Mouse (Mus musculus) embryo, embryonic 9.5 days (tissue): ENCODE measurements around the gene Mipep.

Source experiments
- DNase-seq: peaks from one replicate; pipeline ENCODE4 v3.0.0-alpha.2; 2017; ENCODE audit errors: extremely low spot score

The Mipep gene

GRCm38 (mm10) chr14:60863396-60863795, 79.0 kb downstream of the Mipep start:
- no peak for DNase-seq

DNA sequence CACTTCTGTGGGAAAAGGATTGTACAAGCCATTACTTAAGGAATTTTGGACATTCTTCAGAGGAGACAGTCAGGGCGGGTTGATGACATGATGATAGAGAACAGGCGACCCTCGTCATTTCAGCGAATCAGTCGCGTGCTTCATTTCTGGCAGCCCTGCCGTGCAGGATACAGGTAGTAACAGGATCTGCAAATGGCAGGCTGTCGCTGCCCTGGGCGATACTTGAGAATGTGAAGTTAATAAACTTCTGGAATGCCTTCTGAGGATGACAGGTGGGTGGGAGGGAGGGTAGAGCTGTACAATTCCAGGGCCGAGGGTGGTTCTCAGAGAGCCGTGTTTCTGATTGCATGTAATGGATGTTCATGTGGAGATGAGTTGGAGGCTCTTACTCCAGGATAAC, 82.0 kb downstream of the Mipep start:
- no peak for DNase-seq

DNA sequence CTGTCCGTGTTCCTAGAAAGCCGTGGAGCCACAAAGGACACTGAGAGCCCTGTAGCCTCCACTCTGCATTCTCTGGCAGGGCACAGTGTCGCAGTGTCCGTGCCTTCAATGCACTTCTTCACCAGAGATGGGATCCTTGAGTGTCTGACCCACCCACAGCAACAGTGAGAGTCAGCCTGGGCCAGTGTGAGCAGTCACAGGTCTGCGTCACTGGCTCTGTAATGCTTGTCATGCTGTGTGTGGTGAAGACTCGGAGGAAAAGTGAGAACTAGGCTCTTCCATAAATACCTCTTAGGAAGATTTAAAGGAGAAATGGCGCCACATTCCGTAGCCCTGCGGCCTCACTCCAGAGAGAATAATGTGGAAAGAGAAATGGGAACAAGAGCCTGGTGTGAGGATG, 84.0 kb downstream of the Mipep start:
- DNase-seq, result no peak

DNA sequence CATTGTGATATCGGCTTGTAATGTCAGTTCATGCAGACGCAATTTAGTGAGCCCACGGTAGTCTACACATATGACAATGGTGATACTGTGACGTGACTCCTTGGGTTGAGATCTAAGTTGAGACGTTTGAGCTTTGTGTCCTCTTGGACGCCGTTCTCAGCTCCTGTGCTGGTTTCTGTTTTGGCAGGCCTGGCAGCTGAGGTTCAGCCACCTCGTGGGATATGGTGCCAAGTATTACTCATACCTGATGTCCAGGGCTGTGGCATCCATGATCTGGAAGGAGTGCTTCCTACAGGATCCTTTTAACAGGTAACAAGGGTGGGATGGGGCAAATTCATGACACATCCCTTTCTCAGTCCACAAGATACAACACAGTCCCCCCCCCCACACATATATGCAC, 87.5 kb downstream of the Mipep start:
- no peak for DNase-seq

DNA sequence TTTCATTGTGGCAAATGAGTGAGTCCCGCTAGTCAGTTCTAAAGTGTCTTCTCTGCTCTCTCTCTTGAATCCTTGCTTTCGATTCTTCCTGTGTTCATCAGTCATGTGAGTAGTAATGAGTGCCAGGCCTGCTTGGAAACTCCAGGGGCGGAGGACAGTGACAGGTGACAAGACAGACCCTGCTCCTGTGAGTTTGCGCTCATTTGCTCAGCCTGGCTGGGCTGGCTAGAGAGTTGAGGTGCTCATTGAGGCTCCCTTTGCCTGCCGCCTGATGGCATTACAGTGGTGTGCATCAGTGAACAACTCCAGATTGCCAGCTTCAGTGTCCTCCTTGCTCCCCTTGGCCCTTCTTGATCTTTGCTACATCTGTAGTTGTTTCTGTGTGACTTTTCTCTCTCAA, 97.7 kb downstream of the Mipep start:
- DNase-seq, result no peak

GRCm38 (mm10) chr14:60882681-60883080, 98.3 kb downstream of the Mipep start:
- no peak for DNase-seq

GRCm38 (mm10) chr14:60885361-60885950, 101.1 kb downstream of the Mipep start:
- DNase-seq, result no peak

DNA sequence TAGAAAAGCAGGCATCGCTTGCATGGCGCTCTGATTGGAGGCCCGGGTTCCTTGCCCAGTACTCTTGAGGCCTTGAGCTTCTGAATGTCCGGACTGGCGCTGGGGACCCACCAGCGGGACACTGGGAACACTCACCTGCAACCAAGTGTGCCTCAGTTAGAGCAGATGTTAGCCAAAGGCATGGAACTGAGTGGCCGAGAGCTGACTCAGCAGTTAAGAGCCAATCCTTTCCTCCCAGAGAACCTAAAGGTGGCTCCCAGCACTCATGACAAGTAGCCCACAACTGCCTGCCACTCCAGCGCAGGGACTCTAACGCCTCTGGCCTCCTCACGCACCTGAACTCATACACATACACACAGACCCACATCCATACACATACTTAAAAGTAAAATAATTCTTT, 109.5 kb downstream of the Mipep start:
- no peak for DNase-seq

DNA sequence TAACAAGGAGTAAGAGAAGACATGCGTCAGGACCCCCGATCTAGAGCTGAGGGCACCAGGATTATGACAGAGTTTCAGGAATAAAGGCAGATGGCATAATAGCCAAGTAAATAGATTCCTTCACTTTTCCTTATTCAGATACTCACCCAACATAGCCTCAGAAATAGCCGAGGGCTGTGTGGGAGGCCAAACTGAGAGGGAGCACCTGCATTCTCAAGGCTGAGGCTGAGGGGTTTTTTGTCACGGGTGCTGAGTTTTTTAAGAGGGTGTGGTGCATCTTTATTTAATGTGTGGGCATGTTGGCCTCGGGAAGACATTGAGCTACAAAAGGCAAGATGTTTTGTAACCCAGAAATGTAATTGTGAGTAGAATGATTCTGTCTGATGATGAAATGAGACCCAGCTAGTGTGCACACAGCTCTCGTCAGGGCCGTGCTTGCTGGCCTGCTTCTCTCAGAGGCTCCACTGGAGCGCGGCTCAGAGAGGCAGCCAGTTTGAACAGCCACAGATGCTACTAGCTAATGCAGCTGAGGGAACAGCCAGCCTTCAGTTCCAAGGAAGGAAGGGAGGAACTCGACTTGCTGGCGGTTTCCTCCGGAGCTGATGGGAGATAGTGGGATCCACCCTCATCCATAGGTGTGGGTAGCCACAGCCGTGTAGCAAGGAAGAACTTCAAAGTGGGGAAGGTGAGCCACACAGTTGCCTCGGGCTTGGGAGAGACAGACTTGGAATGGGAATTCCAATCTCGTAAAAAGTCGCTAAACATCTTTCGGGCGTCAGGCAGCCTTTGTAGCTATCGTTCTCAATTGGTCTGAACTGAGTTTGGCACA, 111.0 kb downstream of the Mipep start:
- DNase-seq, result no peak

GRCm38 (mm10) chr14:60898086-60898667, 113.8 kb downstream of the Mipep start:
- DNase-seq, result no peak

DNA sequence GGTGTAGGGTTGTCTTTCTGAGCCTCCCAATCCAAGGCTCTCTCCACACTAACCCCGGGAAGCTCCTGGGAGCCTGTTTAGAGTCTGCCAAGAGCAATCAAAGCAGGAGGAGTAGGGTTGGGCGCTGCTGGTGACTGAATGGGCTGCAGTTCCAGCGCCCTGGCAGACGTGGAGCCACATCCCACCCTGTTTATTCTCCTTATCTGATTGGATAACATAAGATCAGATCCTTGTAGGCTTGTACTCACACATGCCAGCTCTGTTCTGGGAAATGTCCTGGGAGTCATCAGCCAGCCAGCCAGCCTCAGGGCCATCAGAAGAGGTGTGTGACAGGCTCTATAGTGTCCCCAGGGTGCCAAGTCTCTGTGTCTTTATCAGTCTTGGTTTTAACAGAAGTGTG, 120.1 kb downstream of the Mipep start:
- DNase-seq, result no peak

- DNase-seq, result no peak
Measured at GRCm38 (mm10) chr14:60906421-60907374, 122.3 kb downstream of the Mipep start.

- DNase-seq, result no peak
Measured at GRCm38 (mm10) chr14:60909351-60909750, 125.0 kb downstream of the Mipep start.

GRCm38 (mm10) chr14:60910506-60911444, 126.4 kb downstream of the Mipep start:
- no peak for DNase-seq

GRCm38 (mm10) chr14:60912981-60913468, 128.7 kb downstream of the Mipep start:
- no peak for DNase-seq

DNA sequence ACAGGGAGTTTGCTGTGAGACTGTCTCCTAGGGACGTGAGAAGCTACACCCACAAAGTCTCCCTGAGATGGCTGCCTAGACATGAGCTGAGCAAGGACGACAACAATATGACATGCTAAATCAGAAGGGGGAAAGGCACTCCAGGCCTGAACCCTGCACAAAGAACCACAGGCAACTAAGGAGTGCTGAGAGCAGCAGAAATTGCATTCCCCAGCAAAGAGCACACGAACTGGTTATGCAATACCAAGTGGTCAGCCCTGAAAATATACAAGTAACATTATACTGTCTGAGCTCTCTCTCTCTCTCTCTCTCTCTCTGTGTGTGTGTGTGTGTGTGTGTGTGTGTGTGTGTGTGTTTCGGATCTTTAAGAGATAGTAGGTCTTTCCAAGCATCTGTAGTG, 132.3 kb downstream of the Mipep start:
- DNase-seq, result no peak

- DNase-seq, result no peak
Measured at GRCm38 (mm10) chr14:60926011-60926410, 141.6 kb downstream of the Mipep start.

- DNase-seq, result no peak
Measured at GRCm38 (mm10) chr14:60935705-60936104, 151.3 kb downstream of the Mipep start.

- DNase-seq, result no peak
Measured at GRCm38 (mm10) chr14:60937481-60938039, 153.2 kb downstream of the Mipep start.
